Mouse (Mus musculus) lung, adult 2 months (tissue): ENCODE results near the gene Fam189b.

Source experiments
- CTCF ChIP-seq: fragments of 200-500 bp; IDR thresholded peaks from 2 replicates; pipeline ENCODE4 v1.5.1; 2011; ENCODE audit warnings: mild to moderate bottlenecking, low read length, control low read depth; ENCODE audit not compliant: insufficient read depth
- POLR2A ChIP-seq: fragments of 200-500 bp; IDR thresholded peaks from 2 replicates; pipeline ENCODE4 v1.6.1; 2011; ENCODE audit warnings: low read depth, mild to moderate bottlenecking, control low read depth, low read length, borderline replicate concordance; ENCODE audit errors: extremely low read depth

GRCm38 (mm10) chr3:89187197-89187596, 4.3 kb downstream of the Fam189b start:
- TF ChIP-seq CTCF (no peak), POLR2A (no peak)
